Mouse (Mus musculus) G1E (cell line): ENCODE results near the gene CK137956. TPM values are rescaled to one million over a fixed set of nuclear protein-coding genes. Genes with fewer than 3 reads are reported as not detected.
A peak's percentile ranks its signal among the peaks of the same experiment; 100 is the strongest.

Experiments
- ATAC-seq: 2 replicates; pipeline ENCODE4 v1.8.0; 2016; ENCODE audit warnings: mild to moderate bottlenecking; ENCODE audit not compliant: insufficient number of reproducible peaks, poor library complexity, low FRiP score, severe bottlenecking; ENCODE audit errors: extremely low read depth
- DNase-seq: peaks from one replicate; pipeline ENCODE4 v3.0.0; 2012; ENCODE audit warnings: low spot score
- H3K27me3 ChIP-seq: 2 replicates; pipeline ENCODE4 v1.6.1; 2012; ENCODE audit warnings: mild to moderate bottlenecking, low read length, inconsistent platforms; ENCODE audit not compliant: insufficient read depth
- H3K36me3 ChIP-seq: replicated peaks from 2 replicates; pipeline ENCODE3; 2012; ENCODE audit warnings: mild to moderate bottlenecking, inconsistent platforms
- H3K4me1 ChIP-seq: 2 replicates; pipeline ENCODE4 v1.6.1; 2012; ENCODE audit warnings: low read depth, low read length, inconsistent platforms, mixed read lengths; ENCODE audit not compliant: insufficient read depth
- H3K4me3 ChIP-seq: 2 replicates; pipeline ENCODE4 v1.5.1; 2012; ENCODE audit warnings: low read depth, mild to moderate bottlenecking, inconsistent platforms, low read length, moderate library complexity, mixed read lengths
- H3K9me3 ChIP-seq: replicated peaks from 2 replicates; pipeline ENCODE4 v1.6.1; 2012; ENCODE audit warnings: inconsistent platforms
- CTCF ChIP-seq: IDR thresholded peaks from 2 replicates; pipeline ENCODE4 v1.5.1; 2012; ENCODE audit warnings: low read depth, low read length, inconsistent platforms, mixed read lengths
- GATA1 ChIP-seq: IDR thresholded peaks from 2 replicates; pipeline ENCODE4 v1.6.1; 2012; ENCODE audit warnings: borderline replicate concordance, low read length, inconsistent platforms, mixed read lengths
- GATA2 ChIP-seq: IDR thresholded peaks from 2 replicates; pipeline ENCODE4 v1.6.1; 2012; ENCODE audit warnings: low read depth, low read length, inconsistent platforms, borderline replicate concordance
- POLR2AphosphoS5 ChIP-seq: IDR thresholded peaks from 2 replicates; pipeline ENCODE4 v1.6.1; 2012; ENCODE audit warnings: low read depth, low read length, inconsistent platforms; ENCODE audit not compliant: insufficient replicate concordance
- TAL1 ChIP-seq: conservative IDR thresholded peaks from 2 replicates; pipeline ENCODE4 v1.6.1; 2012; ENCODE audit warnings: low read depth, low read length, inconsistent platforms, mixed read lengths
- polyA plus RNA-seq: library from polyadenylated mRNA; stranded (reverse); fragments of >175 nt; gene quantifications from 2 replicates; pipeline ENCODE4 v1.2.3, GENCODE M21; 2012
- total RNA-seq, 2 experiments: library from RNA; stranded (forward) in 1 of 2; stranded (reverse) in 1 of 2; fragments of 200-1000 nt in 1 of 2; fragments of >200 nt in 1 of 2; fragmentation: Nextera tagmentation in 1 of 2; gene quantifications; 2 replicates each; pipeline ENCODE4 v1.2.3; 2014 to 2017

CK137956 gene
- total RNA-seq (2014; fragmentation: Nextera tagmentation) (not detected in 2 replicates), total RNA-seq (2017) (not detected in 2 replicates), polyA plus RNA-seq (not detected in 2 replicates)

DNA sequence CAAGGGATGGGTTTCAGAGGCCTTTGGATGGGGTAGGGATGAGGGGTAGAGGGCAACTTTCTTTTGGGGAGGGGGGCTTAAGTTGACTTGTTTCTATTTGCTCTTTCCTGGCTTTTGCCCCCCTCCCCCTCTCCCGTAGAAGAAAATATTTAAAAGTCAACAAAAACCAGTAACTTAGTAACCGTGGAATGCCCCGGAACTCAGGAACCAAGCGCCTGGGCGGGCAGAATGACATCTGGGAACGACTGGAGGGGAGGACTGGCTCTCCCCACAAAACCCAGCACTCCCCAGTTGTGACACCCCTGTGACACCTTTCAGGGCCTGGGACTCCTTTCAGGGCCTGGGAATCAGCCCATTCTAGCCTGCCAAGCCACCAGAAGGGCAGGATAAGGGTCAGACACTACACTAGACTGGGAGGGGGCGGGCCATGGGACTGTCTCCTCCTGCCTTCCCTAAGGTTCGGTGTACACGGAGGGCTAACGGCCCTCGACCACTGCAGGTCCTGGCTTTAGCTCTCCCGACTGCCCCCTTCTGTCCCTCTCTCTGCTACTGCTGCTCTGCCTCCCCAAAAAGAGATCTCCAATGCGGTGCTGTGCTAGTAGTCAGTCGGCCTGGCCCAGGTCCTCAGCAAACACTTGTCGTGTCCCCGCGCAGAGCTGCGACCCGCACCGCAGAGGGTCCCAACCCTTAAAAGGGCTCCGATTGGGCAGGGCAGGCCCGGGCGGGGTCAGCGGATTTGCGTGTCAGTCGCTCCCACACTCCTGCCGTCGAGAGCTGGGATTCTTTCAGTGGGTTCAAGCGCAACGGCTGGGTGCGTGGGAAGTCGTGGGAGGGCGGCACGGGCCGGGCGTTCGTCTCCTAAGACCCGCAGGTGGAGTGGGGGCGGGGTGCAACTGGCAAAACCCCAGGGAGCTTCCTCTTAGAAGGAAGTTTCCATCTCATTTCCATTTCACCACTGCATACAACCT lies at the start of gene CK137956:
CK137956 (minus strand) TSS at position 51 of the 968 bp plus-strand sequence.
- ATAC-seq (no peak), DNase-seq (no peak)
- Histone ChIP-seq H3K27me3 (no peaks in the 10 kb centered on the region; the same call in 1 of the 2 replicates), H3K36me3 (no peaks in the 10 kb centered on the region), H3K4me3 (peak within 1 kb of the TSS; percentile 13; the same call in 1 of the 2 replicates), H3K4me1 (no peaks in the 10 kb centered on the region), H3K9me3 (peaks cover 73% of the 10 kb centered on the region)
- no peak for TF ChIP-seq GATA1

- no peaks in the 10 kb centered on the region for H3K27me3 ChIP-seq
- H3K4me1 ChIP-seq = no peaks in the 10 kb centered on the region
- peaks cover 84% of the 10 kb centered on the region for H3K9me3 ChIP-seq
- no peaks in the 10 kb centered on the region for H3K36me3 ChIP-seq
- ATAC-seq = no peak
- TF ChIP-seq GATA2 (no peak), TAL1 (no peak), GATA1 (no peak), CTCF (no peak), POLR2AphosphoS5 (no peak)
- no peak for DNase-seq
- no peak overlapping the region; the same call in 1 of the 2 replicates for H3K4me3 ChIP-seq
These were observed 48.7 kb upstream of the CK137956 start for GRCm38 (mm10) chr4:128019465-128019864.

DNA sequence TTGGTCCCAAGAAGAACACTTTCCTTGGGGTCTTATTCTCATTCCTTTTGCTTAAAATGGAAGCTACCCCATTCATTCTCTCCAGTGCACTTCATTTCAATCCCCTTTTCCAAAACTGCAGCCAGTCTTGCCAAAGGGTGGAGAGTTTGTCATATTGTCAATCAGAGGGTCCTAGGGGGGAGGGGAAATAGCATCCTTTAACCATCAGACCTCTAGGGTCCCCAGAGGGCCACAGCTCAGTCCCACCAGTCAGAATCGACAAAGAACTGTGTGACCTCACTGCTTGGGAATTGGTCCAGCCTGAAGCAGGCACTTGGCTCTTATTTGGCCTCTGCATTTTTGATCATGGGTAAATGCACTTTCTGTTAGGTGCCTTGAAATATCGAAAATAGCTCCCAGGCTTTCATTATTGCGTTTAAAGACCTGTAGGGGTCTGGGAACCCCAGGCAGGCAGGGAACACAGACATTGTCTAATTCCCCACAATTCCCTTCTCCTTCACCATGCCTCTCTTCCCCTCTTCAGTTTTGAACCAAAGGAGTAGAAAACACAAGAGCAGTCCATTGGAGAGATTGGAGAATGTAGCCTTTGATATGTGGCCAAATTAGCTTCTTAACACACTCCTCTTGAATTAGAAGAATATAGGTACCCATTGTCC lies 34.2 kb upstream of the CK137956 start:
- ATAC-seq (no peak), DNase-seq (no peak)
- no peaks in the 10 kb centered on the region for H3K4me1 ChIP-seq
- no peak for TF ChIP-seq TAL1
- TF ChIP-seq CTCF = no peak
- TF ChIP-seq GATA2 = no peak
- no peaks in the 10 kb centered on the region for H3K36me3 ChIP-seq
- peaks cover 94% of the 10 kb centered on the region for H3K9me3 ChIP-seq
- H3K4me3 ChIP-seq = no peak overlapping the region
- H3K27me3 ChIP-seq = no peaks in the 10 kb centered on the region

- TF ChIP-seq GATA1 = no peak
- no peak for TF ChIP-seq POLR2AphosphoS5
- TF ChIP-seq GATA2 = no peak
- no peak overlapping the region for H3K4me3 ChIP-seq
- H3K9me3 ChIP-seq = peaks cover 94% of the 10 kb centered on the region
- no peaks in the 10 kb centered on the region for H3K4me1 ChIP-seq
- DNase-seq (no peak), ATAC-seq (no peak)
- H3K36me3 ChIP-seq = no peaks in the 10 kb centered on the region
- no peaks in the 10 kb centered on the region for H3K27me3 ChIP-seq
These were observed 31.9 kb upstream of the CK137956 start for GRCm38 (mm10) chr4:128002638-128003101.

DNA sequence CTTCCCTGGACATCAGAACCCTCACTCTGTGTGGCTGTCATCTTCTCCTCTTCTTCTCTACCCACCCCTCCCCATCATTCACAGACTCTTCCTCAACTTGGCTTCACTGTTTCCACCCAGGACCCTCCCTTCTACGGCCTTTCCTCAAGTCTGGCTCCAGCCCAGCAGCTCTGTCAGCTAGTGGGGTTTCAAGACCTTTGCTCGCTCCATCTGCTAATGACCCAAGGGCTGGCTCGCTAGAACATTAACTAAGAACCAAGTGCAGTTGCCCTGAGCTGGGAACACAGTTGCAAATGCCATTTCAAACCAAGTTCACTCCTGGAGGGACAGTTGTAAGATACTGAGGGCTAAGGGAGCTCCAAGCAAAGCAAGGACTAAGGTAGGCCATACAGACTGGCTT lies 28.5 kb upstream of the CK137956 start:
- no peaks in the 10 kb centered on the region for H3K36me3 ChIP-seq
- ATAC-seq = no peak; the same call in 1 of the 2 replicates
- no peaks in the 10 kb centered on the region for H3K27me3 ChIP-seq
- no peak overlapping the region for H3K4me3 ChIP-seq
- no peak for TF ChIP-seq TAL1
- TF ChIP-seq GATA2 = no peak
- TF ChIP-seq GATA1 = no peak
- no peak for TF ChIP-seq CTCF
- TF ChIP-seq POLR2AphosphoS5 = no peak
- H3K4me1 ChIP-seq = no peaks in the 10 kb centered on the region
- DNase-seq = no peak
- H3K9me3 ChIP-seq = peaks cover 86% of the 10 kb centered on the region

GRCm38 (mm10) chr4:127989347-127989995 lies 18.7 kb upstream of the CK137956 start:
- no peak for DNase-seq
- Histone ChIP-seq H3K4me3 (no peak overlapping the region), H3K36me3 (no peaks in the 10 kb centered on the region), H3K9me3 (peaks cover 89% of the 10 kb centered on the region), H3K4me1 (no peaks in the 10 kb centered on the region), H3K27me3 (no peaks in the 10 kb centered on the region)
- TF ChIP-seq TAL1 (no peak), GATA1 (no peak), GATA2 (no peak)
- ATAC-seq = no peak
